Mouse (Mus musculus) gonadal fat pad, adult 2 months (tissue): ENCODE measurements around the gene Ces4a. TPM values are rescaled to one million over a fixed set of nuclear protein-coding genes. Genes with fewer than 3 reads are reported as not detected.
"Not testable (repeated sequence)": the region's sequence is repeated elsewhere in the genome, so short reads cannot be mapped to it uniquely, and the experiment has no call there.

Source experiments
- DNase-seq: peaks from one replicate; pipeline ENCODE4 v3.0.0-alpha.2; 2012; ENCODE audit warnings: low read depth
- polyA plus RNA-seq: library from polyadenylated mRNA; depleted of rRNA; stranded (reverse); fragments of >200 nt; gene quantifications from 2 replicates; pipeline ENCODE4 v1.2.3, GENCODE M21; 2012; rRNA removed

Gene Ces4a
- 0.04 and 0.06 TPM in 2 replicates for polyA plus RNA-seq

- DNase-seq, result no peak
Measured at GRCm38 (mm10) chr8:105131509-105131908, at the start of gene Ces4a. Gene Ces4a, plus strand, starts transcription at chr8:105131800.

- DNase-seq, result no peak
Measured at GRCm38 (mm10) chr8:105083449-105084050, 48.0 kb upstream of the Ces4a start, which contains the start of gene Ces3b. Gene Ces3b, plus strand, starts transcription at chr8:105083753.

- not testable (repeated sequence) for DNase-seq
Measured at GRCm38 (mm10) chr8:105088166-105088565, 43.4 kb upstream of the Ces4a start.

GRCm38 (mm10) chr8:105088581-105088980, 43.0 kb upstream of the Ces4a start:
- no peak for DNase-seq

- no peak for DNase-seq
Measured at GRCm38 (mm10) chr8:105093992-105094391, 37.6 kb upstream of the Ces4a start.

GRCm38 (mm10) chr8:105102101-105102785, 29.4 kb upstream of the Ces4a start:
- DNase-seq, result not testable (repeated sequence)

GRCm38 (mm10) chr8:105103701-105104100, 27.9 kb upstream of the Ces4a start:
- not testable (repeated sequence) for DNase-seq

- DNase-seq, result no peak
Measured at GRCm38 (mm10) chr8:105104220-105104619, 27.4 kb upstream of the Ces4a start.

- DNase-seq, result no peak
Measured at GRCm38 (mm10) chr8:105129864-105130263, 1.7 kb upstream of the Ces4a start.

- no peak for DNase-seq
Measured at GRCm38 (mm10) chr8:105138423-105138822, 6.8 kb downstream of the Ces4a start.

GRCm38 (mm10) chr8:105142395-105142794, 10.8 kb downstream of the Ces4a start:
- DNase-seq, result no peak

- DNase-seq, result no peak
Measured at GRCm38 (mm10) chr8:105151654-105152053, 20.1 kb downstream of the Ces4a start.

- no peak for DNase-seq
Measured at GRCm38 (mm10) chr8:105152623-105153398, 21.2 kb downstream of the Ces4a start.

- no peak for DNase-seq
Measured at GRCm38 (mm10) chr8:105154316-105154715, 22.7 kb downstream of the Ces4a start.

GRCm38 (mm10) chr8:105155091-105155745, 23.6 kb downstream of the Ces4a start:
- no peak for DNase-seq

- DNase-seq, result no peak
Measured at GRCm38 (mm10) chr8:105157555-105157954, 26.0 kb downstream of the Ces4a start.

- no peak for DNase-seq
Measured at GRCm38 (mm10) chr8:105158084-105158483, 26.5 kb downstream of the Ces4a start.

GRCm38 (mm10) chr8:105161121-105161652, 29.6 kb downstream of the Ces4a start:
- no peak for DNase-seq

GRCm38 (mm10) chr8:105164272-105164902, 32.8 kb downstream of the Ces4a start:
- DNase-seq, result no peak

- DNase-seq, result no peak
Measured at GRCm38 (mm10) chr8:105165191-105165590, 33.6 kb downstream of the Ces4a start.

- DNase-seq, result no peak
Measured at GRCm38 (mm10) chr8:105167116-105167515, 35.5 kb downstream of the Ces4a start.
